Mouse (Mus musculus): ENCODE data around the gene Stk33.

GRCm38 (mm10) chr7:109276622-109277021, 162.3 kb downstream of the Stk33 start:
- TF ChIP-seq POLR2A (IDR thresholded peaks at IDR 0.05; ENCODE audit: borderline replicate concordance, insufficient read depth, low read length) (no peak), CTCF (IDR thresholded peaks at IDR 0.05; ENCODE audit: borderline replicate concordance, insufficient read depth, low read depth, low read length) (no peak)

Measured in cerebellum, adult 2 months (tissue).